Mouse (Mus musculus): ENCODE data around the gene Gm9803. TPM values are rescaled to one million over a fixed set of nuclear protein-coding genes. Genes with fewer than 3 reads are reported as not detected.

Gene Gm9803
- polyA plus RNA-seq, 1 experiment from 2014 or later = 11.9 TPM

GRCm38 (mm10) chr10:43549411-43549810 lies 25.5 kb downstream of the Gm9803 start:
- Histone ChIP-seq H3K27me3 (no peaks in the 10 kb centered on the region), H3K4me2 (no peak overlapping the region), H3K9me3 (0 out of 2 replicates have a peak, but pooled peaks cover 5% of the 10 kb centered on the region), H3K4me1 (no peaks in the 10 kb centered on the region), H3K4me3 (no peak overlapping the region), H3K36me3 (no peaks in the 10 kb centered on the region), H3K27ac (no peak overlapping the region), H3K9ac (no peak overlapping the region)
- 55% methylated on average over 5 of the region's 5 CpGs for WGBS
- no peak for ATAC-seq (ENCODE audit: insufficient number of reproducible peaks, insufficient read depth, low FRiP score, low TSS enrichment, low read depth)

- H3K4me3 ChIP-seq = no peak overlapping the region
- WGBS = 28% methylated on average over 3 of the region's 3 CpGs
- 0 out of 2 replicates have a peak overlapping the region, but pooled peaks have one; percentile 4 for H3K9ac ChIP-seq
- H3K4me2 ChIP-seq = no peak overlapping the region
- H3K4me1 ChIP-seq = no peaks in the 10 kb centered on the region
- ATAC-seq (ENCODE audit: insufficient number of reproducible peaks, insufficient read depth, low FRiP score, low TSS enrichment, low read depth) = no peak
- no peak overlapping the region for H3K27ac ChIP-seq
- H3K9me3 ChIP-seq = 0 out of 2 replicates have a peak, but pooled peaks cover 5% of the 10 kb centered on the region
- H3K27me3 ChIP-seq = no peaks in the 10 kb centered on the region
- no peaks in the 10 kb centered on the region for H3K36me3 ChIP-seq
Observed at GRCm38 (mm10) chr10:43550923-43551322, 27.0 kb downstream of the Gm9803 start.

- 19% methylated on average over 3 of the region's 3 CpGs for WGBS
- no peak for ATAC-seq (ENCODE audit: insufficient number of reproducible peaks, insufficient read depth, low FRiP score, low TSS enrichment, low read depth)
Observed at GRCm38 (mm10) chr10:43551388-43551787, 27.5 kb downstream of the Gm9803 start.

GRCm38 (mm10) chr10:43557630-43558165 lies 33.8 kb downstream of the Gm9803 start:
- no peak overlapping the region for H3K27ac ChIP-seq
- 0 out of 2 replicates have a peak, but pooled peaks cover 5% of the 10 kb centered on the region for H3K9me3 ChIP-seq
- WGBS = 88% methylated on average over 5 of the region's 5 CpGs
- H3K4me3 ChIP-seq = no peak overlapping the region
- no peak for ATAC-seq (ENCODE audit: insufficient number of reproducible peaks, insufficient read depth, low FRiP score, low TSS enrichment, low read depth)
- no peaks in the 10 kb centered on the region for H3K4me1 ChIP-seq
- H3K36me3 ChIP-seq = no peaks in the 10 kb centered on the region
- no peak overlapping the region for H3K4me2 ChIP-seq
- H3K9ac ChIP-seq = no peak overlapping the region
- H3K27me3 ChIP-seq = no peaks in the 10 kb centered on the region

More at GRCm38 (mm10) chr10:43551388-43551787, 27.5 kb downstream of the Gm9803 start:
- Histone ChIP-seq H3K36me3 (no peaks in the 10 kb centered on the region), H3K4me1 (no peaks in the 10 kb centered on the region), H3K4me2 (no peak overlapping the region), H3K27ac (no peak overlapping the region), H3K4me3 (no peak overlapping the region), H3K9me3 (0 out of 2 replicates have a peak, but pooled peaks cover 5% of the 10 kb centered on the region), H3K9ac (no peak overlapping the region), H3K27me3 (no peaks in the 10 kb centered on the region)

GRCm38 (mm10) chr10:43559313-43559712 lies 35.4 kb downstream of the Gm9803 start:
- ATAC-seq (ENCODE audit: insufficient number of reproducible peaks, insufficient read depth, low FRiP score, low TSS enrichment, low read depth) = no peak
- H3K36me3 ChIP-seq = no peaks in the 10 kb centered on the region
- H3K27ac ChIP-seq = no peak overlapping the region
- H3K4me2 ChIP-seq = no peak overlapping the region
- 77% methylated on average over 11 of the region's 11 CpGs for WGBS
- H3K9me3 ChIP-seq = no peaks in the 10 kb centered on the region
- H3K4me3 ChIP-seq = no peak overlapping the region
- no peaks in the 10 kb centered on the region for H3K27me3 ChIP-seq
- no peaks in the 10 kb centered on the region for H3K4me1 ChIP-seq
- H3K9ac ChIP-seq = no peak overlapping the region

- Histone ChIP-seq H3K4me3 (no peak overlapping the region), H3K27me3 (no peaks in the 10 kb centered on the region), H3K9ac (no peak overlapping the region), H3K4me1 (no peaks in the 10 kb centered on the region), H3K4me2 (no peak overlapping the region), H3K36me3 (no peaks in the 10 kb centered on the region), H3K27ac (no peak overlapping the region), H3K9me3 (no peaks in the 10 kb centered on the region)
- ATAC-seq (ENCODE audit: insufficient number of reproducible peaks, insufficient read depth, low FRiP score, low TSS enrichment, low read depth) = no peak
- 37% methylated on average over 2 of the region's 2 CpGs for WGBS
Observed at GRCm38 (mm10) chr10:43560765-43561164, 36.9 kb downstream of the Gm9803 start.

GRCm38 (mm10) chr10:43561311-43561710 lies 37.4 kb downstream of the Gm9803 start:
- Histone ChIP-seq H3K27ac (no peak overlapping the region), H3K4me2 (no peak overlapping the region), H3K27me3 (no peaks in the 10 kb centered on the region), H3K4me3 (no peak overlapping the region), H3K9ac (no peak overlapping the region), H3K36me3 (no peaks in the 10 kb centered on the region), H3K4me1 (no peaks in the 10 kb centered on the region), H3K9me3 (no peaks in the 10 kb centered on the region)
- ATAC-seq (ENCODE audit: insufficient number of reproducible peaks, insufficient read depth, low FRiP score, low TSS enrichment, low read depth) = no peak
- 90% methylated on average over 2 of the region's 2 CpGs for WGBS

Other genes with a start within 250 kb of the Gm9803 start
- 4.5 and 5.4 TPM in 2 replicates for gene Bend3, start 45.3 kb upstream of the Gm9803 start, polyA plus RNA-seq (2015; fragmentation: Nextera tagmentation; extraction: Ambion mirVana)
- 66.0 and 76.1 TPM in 2 replicates for gene 1700021F05Rik, start 16.9 kb downstream of the Gm9803 start, polyA plus RNA-seq (2015; fragmentation: Nextera tagmentation; extraction: Ambion mirVana)
- 260 and 274 TPM in 2 replicates for gene Cd24a, start 54.2 kb downstream of the Gm9803 start, polyA plus RNA-seq (2015; fragmentation: Nextera tagmentation; extraction: Ambion mirVana)